Comparison of ENCODE assay signal across 8 mouse cellular contexts in genomic region chr15:86250269-86250668, GRCm38 (mm10). TPM values are rescaled to one million over a fixed set of nuclear protein-coding genes. Genes with fewer than 3 reads are reported as not detected.
DNase-seq lines count a peak whose midpoint lies in the region; ATAC-seq and TF ChIP-seq lines count a peak whose summit lies in the region.

No protein-coding gene starts in this region.

- H3K36me3 ChIP-seq in embryonic facial prominence, embryonic 11.5 days (replicated peaks; ENCODE audit: control insufficient read depth, insufficient read depth, low read depth, low read length), result no peaks in the 10 kb centered on the region
- H3K36me3 ChIP-seq in hindbrain, postnatal 0 days (ENCODE audit: insufficient read depth, low read length), result no peaks in the 10 kb centered on the region
- H3K36me3 ChIP-seq in lung, embryonic 14.5 days (ENCODE audit: insufficient read depth), result no peaks in the 10 kb centered on the region

- H3K9ac ChIP-seq in embryonic facial prominence, embryonic 11.5 days (replicated peaks; ENCODE audit: low read length), result no peak overlapping the region
- H3K9ac ChIP-seq in hindbrain, postnatal 0 days (replicated peaks; ENCODE audit: low read length), result no peak overlapping the region
- H3K9ac ChIP-seq in lung, embryonic 14.5 days, result no peak overlapping the region

- no peak overlapping the region for H3K4me2 ChIP-seq in embryonic facial prominence, embryonic 11.5 days (ENCODE audit: low read depth, low read length)
- H3K4me2 ChIP-seq in hindbrain, postnatal 0 days (ENCODE audit: low read depth, low read length), result no peak overlapping the region
- H3K4me2 ChIP-seq in lung, embryonic 14.5 days, result no peak overlapping the region

- TF ChIP-seq CTCF in hindbrain, postnatal 0 days (IDR thresholded peaks at IDR 0.05; ENCODE audit: low read depth), result peak; percentile 88
- TF ChIP-seq CTCF in lung, embryonic 14.5 days (IDR thresholded peaks at IDR 0.05; ENCODE audit: low read depth), result peak; percentile 70

- 76% methylated on average over 9 of the region's 9 CpGs for WGBS in embryonic facial prominence, embryonic 11.5 days
- 50% methylated on average over 9 of the region's 9 CpGs for WGBS in hindbrain, postnatal 0 days
- 63% methylated on average over 9 of the region's 9 CpGs for WGBS in lung, embryonic 14.5 days

- peak; percentile 22 for DNase-seq in ovary, postnatal 14 days (ENCODE audit: low spot score)
- DNase-seq in ovary, adult 18-20 months (ENCODE audit: low spot score), result no peak
- peak; percentile 51 for DNase-seq in ZHBTc4 (ENCODE audit: low read depth, low spot score)
- peak; percentile 59 for DNase-seq in embryonic facial prominence, embryonic 11.5 days (ENCODE audit: low spot score)
- DNase-seq in hindbrain, postnatal 0 days (ENCODE audit: low spot score), result peak; percentile 83
- peak; percentile 69 for DNase-seq in lung, embryonic 14.5 days
- peak; percentile 67 for DNase-seq in retina, embryonic 14.5 days (ENCODE audit: low spot score)
- no peak for DNase-seq in urinary bladder, postnatal 10 days (ENCODE audit: low spot score)

- no peak overlapping the region for H3K27ac ChIP-seq in embryonic facial prominence, embryonic 11.5 days (replicated peaks; ENCODE audit: low read depth, low read length)
- H3K27ac ChIP-seq in hindbrain, postnatal 0 days, result no peak overlapping the region
- no peak overlapping the region for H3K27ac ChIP-seq in lung, embryonic 14.5 days (ENCODE audit: low read depth)

- peak; percentile 75 for ATAC-seq in embryonic facial prominence, embryonic 11.5 days (replicated peaks; ENCODE audit: insufficient number of reproducible peaks, low FRiP score, low TSS enrichment, low read depth)
- ATAC-seq in hindbrain, postnatal 0 days, result peak; percentile 78
- ATAC-seq in lung, embryonic 14.5 days (ENCODE audit: insufficient read depth), result peak; percentile 47; the same call in 1 of the 2 replicates

- no peak overlapping the region for H3K4me3 ChIP-seq in embryonic facial prominence, embryonic 11.5 days (ENCODE audit: low read depth, low read length)
- no peak overlapping the region for H3K4me3 ChIP-seq in hindbrain, postnatal 0 days (ENCODE audit: low read length)
- H3K4me3 ChIP-seq in lung, embryonic 14.5 days (ENCODE audit: low read depth, low read length), result no peak overlapping the region

- no peaks in the 10 kb centered on the region for H3K4me1 ChIP-seq in embryonic facial prominence, embryonic 11.5 days (ENCODE audit: control insufficient read depth, insufficient read depth, low read length)
- peaks cover 4% of the 10 kb centered on the region; the same call in 1 of the 2 replicates for H3K4me1 ChIP-seq in hindbrain, postnatal 0 days (ENCODE audit: insufficient read depth, low read length)
- H3K4me1 ChIP-seq in lung, embryonic 14.5 days (ENCODE audit: insufficient read depth), result no peaks in the 10 kb centered on the region

- H3K9me3 ChIP-seq in embryonic facial prominence, embryonic 11.5 days (replicated peaks; ENCODE audit: control insufficient read depth, low read length), result no peaks in the 10 kb centered on the region
- H3K9me3 ChIP-seq in hindbrain, postnatal 0 days (ENCODE audit: low read length), result no peaks in the 10 kb centered on the region
- no peaks in the 10 kb centered on the region for H3K9me3 ChIP-seq in lung, embryonic 14.5 days (ENCODE audit: low read depth, low read length)

- no peaks in the 10 kb centered on the region for H3K27me3 ChIP-seq in embryonic facial prominence, embryonic 11.5 days (ENCODE audit: control insufficient read depth, insufficient read depth, low read length)
- H3K27me3 ChIP-seq in hindbrain, postnatal 0 days (ENCODE audit: insufficient read depth, low read length), result no peaks in the 10 kb centered on the region
- no peaks in the 10 kb centered on the region for H3K27me3 ChIP-seq in lung, embryonic 14.5 days (ENCODE audit: insufficient read depth, low read length)

RNA-seq across cellular contexts. Expression of gene Tbc1d22a, which starts 36.0 kb away (rescaled TPM):
- 6.2 and 7.6 TPM in 2 replicates for polyA plus RNA-seq in embryonic facial prominence, embryonic 11.5 days (2014; fragmentation: Nextera tagmentation; extraction: Ambion mirVana)
- total RNA-seq in hindbrain, postnatal 0 days (2014; rRNA removed), result 17.4 and 26.2 TPM in 2 replicates
- 12.8 and 13.6 TPM in 2 replicates for polyA plus RNA-seq in hindbrain, postnatal 0 days (2015; fragmentation: Nextera tagmentation; extraction: Ambion mirVana)
- 8.4 and 10.6 TPM in 2 replicates for polyA plus RNA-seq in lung, embryonic 14.5 days (2014; fragmentation: Nextera tagmentation; extraction: Ambion mirVana)

Comparison
In these comparisons a context has a peak if more than half of its experiments do, and no peak if none do; other contexts are left out.
1. DNase-seq: peak in ovary, postnatal 14 days (single experiment), ZHBTc4 (single experiment), embryonic facial prominence, embryonic 11.5 days (single experiment), hindbrain, postnatal 0 days (single experiment), lung, embryonic 14.5 days (single experiment) and retina, embryonic 14.5 days (single experiment); none in ovary, adult 18-20 months (single experiment) and urinary bladder, postnatal 10 days (single experiment).
2. Peak in every context shown above with its lines, with median percentiles within 50 percentile points of each other: ATAC-seq.